Mouse (Mus musculus) liver, adult 10 weeks (tissue): ENCODE data around the gene Dusp11. TPM values are rescaled to one million over a fixed set of nuclear protein-coding genes. Genes with fewer than 3 reads are reported as not detected.

Experiments used
- polyA plus RNA-seq: library from polyadenylated mRNA; stranded (reverse); fragments of 350-450 nt; fragmentation: Illumina TruSeq; extraction: RNeasy Lipid Tissue Mini Kit (QIAGEN cat#74804); gene quantifications from one replicate; pipeline ENCODE4 v1.2.3, GENCODE M21; 2014; ENCODE audit warnings: low read depth, low replicate concordance

Gene Dusp11
- 90.8 TPM for polyA plus RNA-seq

GRCm38 (mm10) chr6:85961101-85962091 is at the start of gene Dusp11:
Dusp11 (minus strand) TSS chr6:85961667.

GRCm38 (mm10) chr6:85915539-85916513 is 45.6 kb downstream of the Dusp11 start, which contains the start of gene Nat8f1:
Nat8f1 (minus strand) TSS chr6:85915687.

GRCm38 (mm10) chr6:85911587-85911986 is 49.9 kb downstream of the Dusp11 start, which contains the start of gene Tprkb:
Tprkb (plus strand) TSS chr6:85911865.

GRCm38 (mm10) chr6:85904642-85905061 is 56.8 kb downstream of the Dusp11 start, which contains the start of gene Nat8f4:
Nat8f4 (minus strand) TSS chr6:85904884.

Other genes starting within 250 kb of the Dusp11 start
- 0.37 TPM for gene Nat8f7, start 248.5 kb downstream of the Dusp11 start, polyA plus RNA-seq
- 1.2 TPM for gene Nat8f3, start 195.9 kb downstream of the Dusp11 start, polyA plus RNA-seq
- gene Nat8f6, start 140.7 kb downstream of the Dusp11 start, polyA plus RNA-seq: not detected
- 0.85 TPM for gene Nat8f5, start 140.7 kb downstream of the Dusp11 start, polyA plus RNA-seq
- gene Nat8, start 129.6 kb downstream of the Dusp11 start, polyA plus RNA-seq: 0.37 TPM
- gene Nat8f2, start 92.5 kb downstream of the Dusp11 start, polyA plus RNA-seq: 716 TPM
- 5.4 TPM for gene Nat8f4, start 56.8 kb downstream of the Dusp11 start, polyA plus RNA-seq
- gene Tprkb, start 49.8 kb downstream of the Dusp11 start, polyA plus RNA-seq: 362 TPM
- gene Nat8f1, start 46.0 kb downstream of the Dusp11 start, polyA plus RNA-seq: 92.9 TPM
- not detected for gene Figla, start 54.5 kb upstream of the Dusp11 start, polyA plus RNA-seq
- gene Add2, start 67.0 kb upstream of the Dusp11 start, polyA plus RNA-seq: not detected
- 7.5 TPM for gene Tgfa, start 233.6 kb upstream of the Dusp11 start, polyA plus RNA-seq